Mouse (Mus musculus) cerebellum, adult 2 months (tissue): ENCODE results near the gene Cisd3. TPM values are rescaled to one million over a fixed set of nuclear protein-coding genes. Genes with fewer than 3 reads are reported as not detected.
A peak's percentile ranks its signal among the peaks of the same experiment; 100 is the strongest.

Experiments
- DNase-seq, 2 experiments: peaks; one replicate each; pipeline ENCODE4 v3.0.0; 2021
- H3K27ac ChIP-seq: fragments of 200-500 bp; 2 replicates; pipeline ENCODE4 v1.5.1; 2012; ENCODE audit warnings: low read length, control low read depth, inconsistent platforms; ENCODE audit not compliant: insufficient read depth
- H3K27me3 ChIP-seq: fragments of 200-500 bp; 2 replicates; pipeline ENCODE4 v1.6.1; 2012; ENCODE audit warnings: inconsistent platforms, mild to moderate bottlenecking, low read length, moderate library complexity; ENCODE audit not compliant: control insufficient read depth, insufficient read depth
- H3K4me1 ChIP-seq: fragments of 200-500 bp; 2 replicates; pipeline ENCODE4 v1.6.1; 2011; ENCODE audit warnings: low read length; ENCODE audit not compliant: control insufficient read depth, insufficient read depth
- H3K4me3 ChIP-seq: fragments of 200-500 bp; replicated peaks from 2 replicates; pipeline ENCODE3; 2011; ENCODE audit warnings: mild to moderate bottlenecking, low read depth, low read length, control low read depth; ENCODE audit not compliant: insufficient read depth
- CTCF ChIP-seq: fragments of 200-500 bp; IDR thresholded peaks from 2 replicates; pipeline ENCODE4 v1.5.1; 2011; ENCODE audit warnings: low read depth, mild to moderate bottlenecking, control low read depth, low read length, moderate library complexity, borderline replicate concordance; ENCODE audit not compliant: insufficient read depth
- POLR2A ChIP-seq: fragments of 200-500 bp; IDR thresholded peaks from 2 replicates; pipeline ENCODE4 v1.6.1; 2011; ENCODE audit warnings: low read length, control low read depth, borderline replicate concordance; ENCODE audit not compliant: insufficient read depth
- WGBS: fragments of 180-500 bp; shearing (Covaris S2); methylation state at CpG from one replicate; pipeline ENCODE4 v1.1.7; 2018; 5-methylcytosine and 5-hydroxymethylcytosine counted together
- polyA plus RNA-seq: library from polyadenylated mRNA; depleted of rRNA; stranded (reverse); fragments of >200 nt; gene quantifications from 2 replicates; pipeline ENCODE4 v1.2.3, GENCODE M21; 2012

Gene Cisd3
- polyA plus RNA-seq, 1 experiment: 70.2 TPM

- 85% methylated on average over 3 of the region's 3 CpGs for WGBS
- 0 out of 2 replicates have a peak, but pooled peaks have one; percentile 16 for TF ChIP-seq CTCF
- no peak for TF ChIP-seq POLR2A
Observed at GRCm38 (mm10) chr11:97714356-97714755, 28.7 kb downstream of the Cisd3 start.

DNA sequence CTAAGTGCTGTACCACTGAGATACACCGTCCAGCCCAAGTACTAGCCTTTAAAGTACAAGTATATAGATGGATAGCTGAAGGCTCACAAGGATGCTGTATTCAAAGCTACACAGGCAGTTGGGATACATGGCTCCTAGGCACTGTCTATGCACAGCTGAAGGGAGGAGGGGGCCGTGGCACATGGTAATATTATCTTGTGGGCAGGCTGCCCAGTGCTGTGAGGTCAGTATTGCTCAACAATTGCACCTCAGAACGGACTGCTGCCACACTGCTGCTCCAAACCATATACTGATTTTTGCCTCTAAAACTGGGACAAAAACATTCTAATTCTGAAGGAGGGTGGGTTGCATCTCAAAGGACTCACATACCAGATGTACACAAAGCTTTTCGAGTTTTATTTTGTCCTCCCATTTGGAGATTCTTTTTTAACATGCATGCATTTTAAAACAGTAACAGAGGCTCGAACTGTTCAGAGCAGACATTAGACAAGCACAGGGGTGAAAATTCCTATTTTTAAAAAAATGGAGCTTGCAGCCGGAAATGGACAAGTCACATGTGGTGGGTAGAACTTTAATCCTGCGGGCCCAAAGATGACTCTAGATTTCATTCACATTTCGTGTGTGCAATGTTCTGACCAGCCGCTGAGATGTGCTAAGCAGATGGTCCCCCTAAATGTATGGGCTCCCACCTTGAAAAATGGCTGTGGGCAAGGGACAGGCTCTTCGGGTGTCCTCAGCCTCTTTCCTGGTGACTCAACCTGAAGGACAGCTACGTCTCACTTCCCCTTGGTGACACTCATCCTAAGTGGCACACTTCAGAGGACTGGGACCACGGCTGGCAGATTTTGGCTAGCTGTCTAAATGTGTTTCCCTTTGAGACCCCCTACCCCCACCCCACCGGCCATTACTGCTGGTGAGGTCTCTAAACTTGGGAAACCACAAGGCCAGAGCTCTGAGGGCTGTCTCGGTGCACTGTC lies 29.4 kb downstream of the Cisd3 start:
- H3K27me3 ChIP-seq: no peaks in the 10 kb centered on the region
- DNase-seq: no peak
- H3K4me1 ChIP-seq: peaks cover 6% of the 10 kb centered on the region; the same call in 1 of the 2 replicates
- TF ChIP-seq CTCF: no peak
- TF ChIP-seq POLR2A: no peak
- H3K4me3 ChIP-seq: no peak overlapping the region
- 74% methylated on average over 14 of the region's 14 CpGs for WGBS
- H3K27ac ChIP-seq: no peak overlapping the region

More at GRCm38 (mm10) chr11:97714356-97714755, 28.7 kb downstream of the Cisd3 start:
- peak overlapping the region; percentile 3; the same call in 1 of the 2 replicates for H3K27ac ChIP-seq
- no peak for DNase-seq
- H3K27me3 ChIP-seq: no peaks in the 10 kb centered on the region
- H3K4me3 ChIP-seq: no peak overlapping the region
- peaks cover 6% of the 10 kb centered on the region; the same call in 1 of the 2 replicates for H3K4me1 ChIP-seq

GRCm38 (mm10) chr11:97716021-97716420 lies 30.4 kb downstream of the Cisd3 start:
- WGBS: 83% methylated on average over 8 of the region's 8 CpGs
- Histone ChIP-seq H3K4me1 (peaks cover 6% of the 10 kb centered on the region; the same call in 1 of the 2 replicates), H3K4me3 (no peak overlapping the region), H3K27ac (no peak overlapping the region), H3K27me3 (no peaks in the 10 kb centered on the region)
- no peak for DNase-seq
- TF ChIP-seq CTCF: no peak
- TF ChIP-seq POLR2A: no peak

GRCm38 (mm10) chr11:97717369-97718280 lies 32.0 kb downstream of the Cisd3 start:
- TF ChIP-seq POLR2A (no peak), CTCF (no peak)
- H3K27me3 ChIP-seq: no peaks in the 10 kb centered on the region
- WGBS: 83% methylated on average over 26 of the region's 26 CpGs
- no peak for DNase-seq
- H3K4me3 ChIP-seq: no peak overlapping the region
- H3K27ac ChIP-seq: no peak overlapping the region
- peaks cover 10% of the 10 kb centered on the region for H3K4me1 ChIP-seq

- peaks cover 12% of the 10 kb centered on the region for H3K4me1 ChIP-seq
- H3K27ac ChIP-seq: no peak overlapping the region
- H3K27me3 ChIP-seq: no peaks in the 10 kb centered on the region
- TF ChIP-seq CTCF: no peak
- no peak for TF ChIP-seq POLR2A
- DNase-seq: no peak
- H3K4me3 ChIP-seq: no peak overlapping the region
- 84% methylated on average over 15 of the region's 15 CpGs for WGBS
Observed at GRCm38 (mm10) chr11:97718281-97718860, 32.7 kb downstream of the Cisd3 start.

DNA sequence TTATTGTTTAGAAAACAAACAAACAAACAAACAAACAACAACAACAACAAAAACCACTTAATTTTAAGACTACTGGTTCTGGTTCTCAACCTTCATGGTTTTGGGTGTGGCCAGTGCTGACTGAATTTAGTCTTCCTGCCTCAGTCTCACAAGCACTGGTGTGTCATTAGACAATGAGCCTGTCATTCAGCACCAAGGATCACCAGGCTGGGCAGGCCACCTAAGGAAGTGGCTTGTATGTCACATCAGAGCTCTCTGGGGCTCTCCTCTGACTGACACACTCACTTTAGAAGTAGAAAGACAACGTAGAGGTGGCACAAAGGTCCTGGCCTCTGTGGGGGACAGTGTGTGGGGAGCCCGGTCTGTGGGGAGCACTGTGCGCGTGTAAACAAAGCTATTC lies 33.4 kb downstream of the Cisd3 start:
- 85% methylated on average over 4 of the region's 4 CpGs for WGBS
- Histone ChIP-seq H3K27ac (no peak overlapping the region), H3K4me3 (no peak overlapping the region), H3K4me1 (peaks cover 6% of the 10 kb centered on the region), H3K27me3 (no peaks in the 10 kb centered on the region)
- DNase-seq: no peak
- no peak for TF ChIP-seq CTCF
- no peak for TF ChIP-seq POLR2A

- no peak overlapping the region for H3K27ac ChIP-seq
- H3K4me3 ChIP-seq: no peak overlapping the region
- H3K4me1 ChIP-seq: peaks cover 6% of the 10 kb centered on the region; the same call in 1 of the 2 replicates
- no peaks in the 10 kb centered on the region for H3K27me3 ChIP-seq
- no peak for DNase-seq
- TF ChIP-seq POLR2A: no peak
- no peak for TF ChIP-seq CTCF
- 94% methylated on average over 4 of the region's 4 CpGs for WGBS
Observed at GRCm38 (mm10) chr11:97721338-97721737, 35.7 kb downstream of the Cisd3 start.
